1 mouse cellular context compared by ENCODE assay signal in the genomic region with DNA sequence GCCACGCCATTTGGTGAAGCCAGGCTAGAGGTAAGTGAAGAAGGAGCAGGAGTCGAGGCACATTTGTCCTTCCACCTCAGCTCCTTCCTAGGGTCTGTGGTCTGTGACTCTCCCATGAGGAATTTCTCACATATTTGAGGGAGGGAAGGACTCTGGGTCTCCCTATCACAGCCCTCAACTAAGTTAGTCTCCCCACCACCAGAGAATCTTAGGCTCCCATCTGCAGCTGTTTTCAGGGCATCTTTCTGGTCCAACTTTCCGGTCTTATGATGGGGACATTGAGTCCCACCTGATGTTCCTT.
TF ChIP-seq lines count a peak whose summit lies in the region.

No protein-coding gene starts in this region.

TF ChIP-seq in MEL, 35 proteins besides CTCF, POLR2A, EP300 and RAD21 (continued from another document):
- TF ChIP-seq HCFC1 (IDR thresholded peaks at IDR 0.05; ENCODE audit: low read depth, low read length): no peak
- TF ChIP-seq ETS1 (IDR thresholded peaks at IDR 0.05; ENCODE audit: low read depth, low read length): no peak
- TF ChIP-seq MAX (IDR thresholded peaks at IDR 0.05; ENCODE audit: low read length): no peak
- TF ChIP-seq MAZ (IDR thresholded peaks at IDR 0.05; ENCODE audit: low read depth, low read length): no peak
